Mouse (Mus musculus): Measurements from ENCODE around the gene Tmem145. TPM values are rescaled to one million over a fixed set of nuclear protein-coding genes. Genes with fewer than 3 reads are reported as not detected.
"Not testable (repeated sequence)": the region's sequence is repeated elsewhere in the genome, so short reads cannot be mapped to it uniquely, and the experiment has no call there.

The Tmem145 gene
- total RNA-seq, 2 experiments from 2014 or later = not detected

DNA sequence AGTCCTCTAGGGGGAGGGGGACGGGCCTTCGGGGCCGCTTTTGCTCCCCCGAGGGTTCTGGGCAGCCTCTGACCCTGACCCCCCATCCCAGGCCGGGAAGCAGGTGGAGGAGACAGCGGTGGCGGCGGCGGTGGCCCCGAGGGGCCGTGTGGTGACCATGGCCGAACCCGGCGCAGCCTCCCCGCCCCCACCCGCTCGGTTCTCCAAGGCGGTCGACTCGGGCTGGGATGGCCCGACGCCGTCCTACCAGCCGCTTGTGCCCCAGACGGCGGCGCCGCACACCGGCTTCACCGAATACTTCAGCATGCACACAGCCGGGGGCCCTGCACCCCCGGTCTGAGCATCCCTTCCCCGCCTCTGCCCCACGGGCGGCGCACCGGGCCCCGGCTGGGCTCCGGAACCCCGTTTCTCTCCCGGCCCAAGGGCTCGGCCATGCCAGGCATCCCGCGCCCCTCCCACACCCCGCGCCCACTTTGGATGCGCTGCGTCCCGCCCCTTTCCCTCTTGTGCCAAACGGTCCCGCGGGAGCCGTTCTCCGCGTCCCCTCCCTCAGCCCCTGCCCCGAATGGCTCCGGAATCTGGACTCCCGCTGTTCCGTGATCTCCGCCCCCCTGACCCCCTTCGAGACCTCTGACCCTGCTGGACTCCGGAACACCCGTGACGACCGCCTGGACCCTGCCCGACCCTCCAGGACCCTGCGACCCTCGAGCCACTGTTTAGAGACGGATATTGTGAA lies 9.6 kb downstream of the Tmem145 start:
- DNase-seq = peak in 1 of 2 experiments; percentile 25
- intact Hi-C loops (cut with DNase I) = loop anchor here (1.0 to 5.0 kb wide), 6 partner anchors 19 to 183 kb away; partner anchors contain the start of genes Lipe and Pafah1b3

DNA sequence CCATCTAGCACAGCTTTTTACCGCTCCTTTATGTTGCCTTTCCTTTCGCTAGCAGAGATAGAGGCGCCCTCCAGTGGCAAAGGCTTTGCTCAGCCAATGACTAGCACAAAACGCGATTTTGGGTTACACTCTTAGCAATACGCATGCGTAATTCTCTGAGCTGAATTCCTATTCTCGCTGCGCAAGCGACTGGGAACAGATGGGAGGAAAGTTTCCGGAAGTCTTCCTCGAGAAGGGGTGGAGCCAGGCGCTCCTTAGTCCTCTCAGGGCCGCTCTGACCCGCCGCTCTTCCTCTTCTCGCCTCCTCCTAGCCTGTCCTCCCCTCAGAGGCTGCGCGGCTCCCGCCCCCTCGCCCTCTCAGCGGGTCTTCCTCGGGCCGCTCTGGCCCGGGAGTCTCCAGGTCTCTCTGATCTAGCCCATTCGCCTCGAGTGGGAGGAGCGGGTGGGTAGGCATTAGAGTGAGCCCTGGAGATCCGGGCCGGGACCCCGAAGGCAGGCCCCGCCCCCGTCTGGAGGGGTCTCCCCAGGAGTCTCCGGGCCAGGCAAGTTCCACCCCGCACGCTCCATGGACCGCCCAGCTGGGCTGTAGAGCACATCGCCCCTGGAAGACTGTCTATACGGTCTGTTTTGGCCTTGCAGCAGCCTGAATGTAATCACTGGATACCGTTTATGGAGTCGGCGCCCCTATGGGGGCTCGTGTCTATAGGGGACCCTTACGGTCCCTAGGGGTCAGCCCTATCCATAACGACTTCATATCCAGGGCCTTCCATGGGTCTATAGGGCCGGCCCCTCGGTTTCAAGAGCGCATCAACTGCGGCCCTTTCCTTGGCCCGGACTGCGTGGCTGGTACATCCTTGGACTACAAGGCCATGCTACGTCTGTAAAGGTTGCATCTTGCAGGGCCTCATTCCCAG lies 10.9 kb downstream of the Tmem145 start, which contains the start of gene Megf8:
Gene Megf8, plus strand, starts transcription at position 633 of the 914 bp plus-strand sequence.
- intact Hi-C loops (cut with DNase I) = loop anchor here (1.0 to 5.0 kb wide), 5 partner anchors 34 to 184 kb away; partner anchors contain the start of gene Lipe

DNA sequence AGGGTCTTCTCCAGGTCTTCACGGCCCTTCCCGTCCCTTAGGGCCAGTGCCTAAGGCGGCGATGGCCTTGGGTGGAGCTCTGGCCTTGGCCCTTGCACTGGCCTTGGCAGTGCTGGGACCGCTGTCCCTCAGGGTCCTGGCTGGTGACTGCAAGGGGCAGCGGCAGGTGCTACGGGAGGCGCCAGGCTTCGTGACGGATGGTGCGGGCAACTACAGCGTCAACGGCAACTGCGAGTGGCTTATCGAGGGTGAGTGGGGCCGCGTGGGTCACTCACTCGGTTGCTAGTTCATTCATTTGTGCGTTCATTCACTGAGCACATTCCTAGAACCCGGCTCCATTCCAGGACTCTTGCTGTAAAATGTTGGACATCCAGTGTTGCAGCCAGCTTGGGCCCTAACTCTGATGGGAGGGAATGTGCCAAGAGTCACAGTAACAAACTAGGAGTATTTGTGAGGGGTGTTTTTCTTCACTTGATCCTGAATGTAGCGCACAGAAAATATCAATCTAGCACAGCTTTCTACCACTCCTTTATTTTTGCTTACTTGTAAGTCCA lies 11.6 kb downstream of the Tmem145 start:
- no peak for DNase-seq
- intact Hi-C loops (cut with DNase I) = loop anchor here (2.0 to 5.0 kb wide), 4 partner anchors 35 to 185 kb away; partner anchors contain the start of gene Lipe

More for the DNA sequence above, 10.9 kb downstream of the Tmem145 start, which contains the start of gene Megf8:
- DNase-seq = peak; percentile 91 to 94

DNA sequence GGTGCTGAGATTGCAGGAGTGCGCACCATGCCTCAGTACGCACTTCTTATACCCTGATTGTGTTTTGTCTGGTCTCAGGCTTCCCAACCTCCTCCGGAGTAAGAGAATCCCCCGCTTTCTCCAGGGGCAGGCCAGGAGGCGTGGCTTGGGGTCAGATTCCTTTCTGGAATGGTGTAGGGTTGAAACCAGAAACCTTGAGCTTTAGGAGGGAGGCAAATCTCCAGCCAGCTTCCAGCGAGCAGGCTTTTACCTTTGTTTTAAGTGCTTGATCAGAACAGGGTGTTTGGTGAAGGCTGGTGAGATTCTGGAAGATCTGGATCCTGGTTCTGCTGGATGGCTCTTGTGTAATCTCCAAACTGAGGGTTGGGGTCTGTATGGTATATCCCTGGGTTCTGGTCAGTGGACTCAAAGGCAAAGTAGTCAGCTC lies 16.2 kb downstream of the Tmem145 start:
- intact Hi-C loops (cut with DNase I) = loop anchor here (10.0 kb wide), 1 partner anchor 247 kb away; the partner anchor contains the start of genes Grik5 and Zfp574
- no peak for DNase-seq

DNA sequence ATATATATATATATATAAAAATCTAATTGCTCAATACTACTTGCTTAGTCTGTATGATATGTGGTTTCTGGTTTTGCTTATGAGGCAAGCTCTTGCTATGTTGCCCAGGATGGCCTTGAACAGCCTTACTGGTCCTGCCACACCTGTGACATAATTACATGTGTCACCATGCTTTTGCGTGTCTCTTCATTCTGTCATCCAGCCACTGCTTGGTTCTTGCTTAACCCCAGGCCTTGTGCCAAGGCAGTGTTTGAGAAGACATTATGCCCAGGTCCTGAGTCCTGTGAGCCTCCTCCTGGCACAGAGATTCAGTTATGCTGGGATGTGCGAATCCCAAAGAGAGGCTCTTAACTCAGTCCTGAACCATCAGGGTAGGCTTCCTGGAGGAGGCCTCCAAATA lies 17.3 kb downstream of the Tmem145 start:
- no peak for DNase-seq
- intact Hi-C loops (cut with DNase I) = loop anchor here (10.0 kb wide), 1 partner anchor 248 kb away; the partner anchor contains the start of genes Grik5 and Zfp574

DNA sequence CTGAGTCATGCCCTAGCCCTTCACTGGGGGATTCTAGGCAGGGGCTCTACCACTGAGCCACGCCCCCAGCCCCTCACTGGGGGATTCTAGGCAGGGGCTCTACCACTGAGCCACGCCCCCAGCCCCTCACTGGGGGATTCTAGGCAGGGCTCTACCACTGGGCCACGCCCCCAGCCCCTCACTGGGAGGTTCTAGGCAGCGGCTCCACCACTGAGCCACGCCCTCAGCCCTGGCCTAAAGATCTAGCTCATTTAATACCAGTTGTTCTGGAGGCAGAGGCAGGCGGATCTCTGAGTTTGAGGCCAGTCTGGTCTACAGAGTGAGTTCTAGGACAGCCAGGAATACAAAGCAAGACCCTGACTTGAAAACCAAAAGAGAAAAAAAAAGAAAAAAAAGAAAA lies 19.5 kb downstream of the Tmem145 start:
- intact Hi-C loops (cut with DNase I) = loop anchor here (5.0 to 10.0 kb wide), 2 partner anchors 77 to 251 kb away; partner anchors contain the start of genes Grik5 and Zfp574
- not testable (repeated sequence) for DNase-seq

DNA sequence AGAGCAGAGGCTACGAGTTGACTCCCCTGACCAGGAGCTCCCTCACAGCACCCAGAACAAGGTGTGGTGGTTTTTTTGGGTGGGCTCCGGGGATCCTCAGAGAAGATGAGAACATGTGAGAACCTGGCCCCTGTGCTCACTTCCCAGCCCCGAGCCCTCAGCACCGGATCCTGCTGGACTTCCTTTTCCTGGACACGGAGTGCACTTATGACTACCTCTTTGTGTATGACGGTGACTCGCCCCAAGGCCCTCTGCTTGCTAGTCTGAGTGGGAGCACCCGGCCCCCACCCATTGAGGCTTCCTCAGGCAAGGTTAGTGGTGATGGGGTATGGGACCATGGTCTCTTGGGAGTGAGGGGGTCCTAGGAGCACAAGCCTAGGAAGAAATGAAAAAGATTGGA lies 20.3 kb downstream of the Tmem145 start:
- peak in 1 of 2 experiments; percentile 15 for DNase-seq
- intact Hi-C loops (cut with DNase I) = loop anchor here (5.0 to 10.0 kb wide), 2 partner anchors 76 to 251 kb away; partner anchors contain the start of genes Grik5 and Zfp574

DNA sequence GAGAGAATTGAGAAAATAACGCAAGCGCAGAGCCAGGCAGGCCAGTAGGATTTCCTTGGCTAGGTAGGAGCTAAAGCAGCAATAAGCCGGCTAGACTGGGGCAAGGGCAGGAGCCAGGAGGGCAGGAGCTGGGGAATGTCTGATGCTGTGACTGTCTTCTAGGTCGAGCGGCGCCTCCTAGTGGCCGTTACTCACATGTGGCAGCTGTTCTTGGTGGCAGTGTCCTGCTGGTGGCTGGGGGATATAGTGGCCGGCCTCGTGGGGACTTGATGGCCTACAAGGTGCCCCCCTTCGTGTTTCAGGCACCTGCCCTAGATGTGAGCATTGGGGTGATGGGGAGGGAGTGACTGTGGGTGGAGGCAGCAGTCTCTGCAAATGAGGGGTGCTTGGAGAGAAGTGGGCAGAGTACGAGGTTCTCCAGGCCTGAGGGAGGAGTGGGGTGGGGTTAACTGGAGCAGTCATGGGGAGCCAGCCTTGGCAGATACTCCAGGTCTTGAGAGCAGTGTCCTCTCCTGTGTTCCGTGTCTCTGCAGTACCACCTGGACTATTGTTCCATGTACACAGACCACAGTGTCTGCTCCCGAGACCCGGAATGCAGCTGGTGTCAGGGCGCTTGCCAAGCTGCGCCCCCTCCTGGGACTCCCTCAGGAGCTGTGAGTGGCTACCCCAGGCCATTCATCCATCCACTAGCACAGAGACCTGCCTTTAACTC lies 27.8 kb downstream of the Tmem145 start:
- DNase-seq = peak; percentile 73 to 76
- intact Hi-C loops (cut with DNase I) = loop anchor here (5.0 kb wide), 1 partner anchor 201 kb away; no protein-coding TSS in a partner anchor

DNA sequence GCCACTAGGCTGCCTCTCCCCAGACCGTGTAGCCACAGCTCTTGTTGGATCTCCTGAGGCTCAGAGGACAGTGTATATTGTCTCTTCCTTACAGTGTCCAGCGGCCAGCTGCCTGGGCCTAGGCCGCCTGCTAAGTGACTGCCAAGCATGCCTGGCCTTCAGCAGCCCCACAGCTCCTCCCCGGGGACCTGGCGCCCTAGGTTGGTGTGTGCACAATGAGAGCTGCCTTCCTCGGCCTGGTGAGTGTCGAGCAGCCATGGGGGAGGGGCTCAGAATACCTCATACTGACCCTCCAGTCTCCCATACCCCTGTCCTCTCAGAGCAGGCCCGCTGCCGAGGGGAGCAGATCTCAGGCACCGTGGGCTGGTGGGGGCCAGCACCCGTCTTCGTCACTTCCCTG lies 28.6 kb downstream of the Tmem145 start:
- intact Hi-C loops (cut with DNase I) = loop anchor here (5.0 kb wide), 1 partner anchor 202 kb away; no protein-coding TSS in a partner anchor

DNA sequence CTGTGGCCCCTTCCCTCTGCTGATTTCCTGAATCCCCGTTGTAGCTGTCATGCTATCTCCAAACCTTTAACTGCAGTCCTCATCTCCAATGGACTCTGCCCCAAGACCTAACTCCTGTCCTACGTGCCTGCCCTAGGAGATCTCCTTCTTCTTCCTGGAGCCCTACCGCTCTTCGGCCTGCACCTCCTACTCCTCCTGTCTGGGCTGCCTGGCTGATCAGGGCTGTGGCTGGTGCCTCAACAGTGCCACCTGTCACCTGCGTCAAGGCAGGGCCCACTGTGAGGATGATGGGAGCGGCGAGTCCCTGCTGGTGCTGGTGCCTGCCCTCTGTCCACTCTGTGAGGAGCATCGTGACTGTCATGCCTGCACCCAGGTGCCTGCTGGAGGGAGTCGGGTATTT lies 33.4 kb downstream of the Tmem145 start:
- intact Hi-C loops (cut with DNase I) = no loop called here
- no peak for DNase-seq

More for the DNA sequence above, 28.6 kb downstream of the Tmem145 start:
- DNase-seq = no peak

DNA sequence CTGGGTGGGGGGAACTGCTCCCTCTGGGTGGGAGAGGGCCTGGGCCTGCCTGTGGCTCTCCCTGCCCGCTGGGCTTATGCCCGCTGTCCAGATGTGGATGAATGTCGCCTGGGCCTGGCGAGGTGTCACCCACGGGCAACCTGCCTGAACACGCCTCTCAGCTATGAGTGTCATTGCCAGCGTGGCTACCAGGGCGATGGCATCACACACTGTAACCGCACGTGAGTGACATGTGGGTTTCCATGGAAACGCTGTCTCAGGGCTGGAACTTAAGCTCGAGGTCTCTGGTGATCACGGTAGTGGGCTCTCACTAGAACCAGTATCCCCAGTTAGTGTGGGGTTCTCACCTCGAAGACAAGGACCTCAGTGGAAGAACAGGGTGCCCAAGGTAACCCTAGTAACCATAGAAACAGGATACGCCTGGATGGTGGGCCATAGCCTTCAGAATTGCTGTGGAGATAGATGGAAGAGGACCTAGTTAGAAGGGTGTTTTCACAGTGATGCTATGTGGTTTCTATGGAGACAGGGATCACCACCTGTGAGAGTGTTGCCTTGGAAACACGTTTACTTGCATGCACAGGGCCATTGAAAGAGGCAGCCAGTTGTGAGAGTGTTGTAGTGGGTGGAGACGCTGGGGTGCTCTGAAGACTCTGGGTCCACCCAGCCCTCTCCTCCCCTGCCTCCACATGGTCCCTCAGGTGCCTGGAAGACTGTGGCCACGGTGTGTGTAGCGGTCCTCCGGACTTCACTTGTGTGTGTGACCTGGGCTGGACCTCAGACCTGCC lies 35.3 kb downstream of the Tmem145 start:
- intact Hi-C loops (cut with DNase I) = no loop called here

DNA sequence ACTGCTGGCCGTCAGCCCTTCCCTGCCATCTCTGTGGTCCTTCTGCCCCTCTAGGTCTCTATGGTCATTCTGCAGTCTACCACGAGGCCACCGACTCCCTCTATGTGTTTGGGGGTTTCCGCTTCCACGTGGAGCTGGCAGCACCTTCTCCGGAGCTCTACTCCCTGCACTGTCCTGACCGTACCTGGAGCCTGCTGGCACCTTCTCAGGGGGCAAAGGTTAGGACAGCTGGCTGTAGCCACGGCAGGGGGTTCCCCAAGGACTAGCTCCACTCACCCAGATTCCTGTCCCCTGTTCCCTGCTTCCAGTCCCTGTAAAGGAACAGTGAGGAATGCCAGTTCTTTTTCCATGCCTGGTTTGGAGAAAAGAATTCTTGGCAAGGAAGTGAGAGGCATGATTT lies 43.0 kb downstream of the Tmem145 start:
- intact Hi-C loops (cut with DNase I) = no loop called here
- no peak for DNase-seq

More for the DNA sequence above, 35.3 kb downstream of the Tmem145 start:
- DNase-seq = no peak

DNA sequence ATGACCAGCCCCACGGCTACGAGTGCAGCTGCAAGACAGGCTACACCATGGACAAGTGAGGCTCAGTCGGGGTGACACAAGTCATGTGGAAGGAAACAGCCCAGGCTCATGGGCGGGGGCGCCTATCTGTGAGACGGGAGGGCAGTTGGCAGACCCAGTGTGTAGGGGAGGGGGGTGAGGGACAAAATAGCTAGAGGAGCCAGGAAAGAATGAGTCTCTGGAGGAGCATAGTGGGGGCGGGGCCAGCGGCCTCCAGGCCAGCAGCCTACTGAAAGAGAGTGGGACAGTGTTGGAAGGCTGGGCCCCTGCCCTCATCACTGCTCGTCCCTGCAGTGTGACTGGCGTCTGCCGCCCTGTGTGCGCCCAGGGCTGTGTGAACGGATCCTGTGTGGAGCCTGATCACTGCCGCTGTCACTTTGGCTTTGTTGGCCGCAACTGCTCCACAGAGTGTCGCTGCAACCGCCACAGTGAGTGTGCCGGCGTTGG lies 52.9 kb downstream of the Tmem145 start:
- intact Hi-C loops (cut with DNase I) = no loop called here
- no peak for DNase-seq

DNA sequence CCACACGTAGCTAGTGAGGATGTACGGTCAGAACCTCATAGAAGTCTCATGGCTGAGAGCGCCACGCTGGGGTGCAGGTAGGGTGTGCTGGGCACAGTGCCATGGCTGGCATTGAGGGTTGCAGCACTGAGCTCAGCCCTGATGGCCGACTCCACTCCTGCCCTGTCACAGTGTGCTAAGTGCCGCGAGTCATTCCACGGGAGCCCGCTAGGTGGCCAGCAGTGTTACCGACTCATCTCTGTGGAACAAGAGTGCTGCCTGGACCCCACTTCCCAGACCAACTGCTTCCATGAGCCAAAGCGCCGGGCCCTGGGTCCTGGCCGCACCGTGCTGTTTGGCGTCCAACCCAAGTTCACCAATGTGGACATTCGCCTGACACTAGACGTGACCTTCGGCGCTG lies 57.2 kb downstream of the Tmem145 start:
- intact Hi-C loops (cut with DNase I) = no loop called here
- DNase-seq = no peak

DNA sequence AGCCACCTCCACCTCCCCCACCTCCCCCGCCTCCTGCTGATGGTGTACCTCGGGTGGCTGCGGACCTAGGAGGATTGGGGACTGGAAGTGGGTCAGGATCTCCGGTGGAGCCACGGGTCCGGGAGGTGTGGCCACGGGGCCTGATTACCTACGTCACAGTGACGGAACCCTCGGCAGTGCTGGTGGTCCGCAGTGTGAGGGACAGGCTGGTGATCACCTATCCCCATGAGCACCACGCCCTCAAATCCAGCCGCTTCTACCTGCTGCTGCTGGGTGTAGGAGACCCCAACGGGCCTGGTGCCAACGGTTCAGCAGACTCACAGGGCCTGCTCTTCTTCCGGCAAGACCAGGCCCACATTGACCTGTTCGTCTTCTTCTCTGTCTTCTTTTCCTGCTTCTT lies 57.7 kb downstream of the Tmem145 start:
- intact Hi-C loops (cut with DNase I) = no loop called here
- no peak for DNase-seq

All from heart, postnatal 36 days (tissue).